Mouse (Mus musculus) right cerebral cortex, adult 18-20 months (tissue): ENCODE measurements at regions not wholly inside any gene's neighbourhood (a gene's known extent, or its start where the extent isn't known, plus 50 kb on each side); places are given as distances from the start of the nearest gene placed in this dataset.
A peak's percentile ranks its signal among the peaks of the same experiment; 100 is the strongest.

Experiments used
- DNase-seq: peaks from one replicate; pipeline ENCODE4 v3.0.0; 2022; ENCODE audit warnings: mixed read lengths

DNA sequence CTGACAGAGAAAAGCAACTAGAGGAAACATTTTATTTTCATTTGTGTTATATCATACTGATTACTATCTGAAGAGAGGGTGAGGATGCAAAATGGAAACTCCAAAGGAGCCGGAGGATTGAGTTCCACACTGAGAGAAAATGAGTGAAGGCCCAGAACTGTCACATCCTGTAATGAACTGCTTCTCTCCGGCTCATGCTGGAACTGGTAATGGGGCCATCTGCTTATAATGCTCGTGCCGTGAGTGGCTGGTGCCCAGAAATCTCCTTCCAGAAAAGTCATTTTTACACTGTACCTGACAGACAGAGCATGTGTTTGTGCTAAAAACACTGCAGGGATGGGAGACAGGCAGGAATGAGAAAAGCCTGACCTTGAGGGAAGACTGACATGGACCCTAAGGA is 483.5 kb upstream of the Pkdcc start:
- DNase-seq = peak; percentile 3

DNA sequence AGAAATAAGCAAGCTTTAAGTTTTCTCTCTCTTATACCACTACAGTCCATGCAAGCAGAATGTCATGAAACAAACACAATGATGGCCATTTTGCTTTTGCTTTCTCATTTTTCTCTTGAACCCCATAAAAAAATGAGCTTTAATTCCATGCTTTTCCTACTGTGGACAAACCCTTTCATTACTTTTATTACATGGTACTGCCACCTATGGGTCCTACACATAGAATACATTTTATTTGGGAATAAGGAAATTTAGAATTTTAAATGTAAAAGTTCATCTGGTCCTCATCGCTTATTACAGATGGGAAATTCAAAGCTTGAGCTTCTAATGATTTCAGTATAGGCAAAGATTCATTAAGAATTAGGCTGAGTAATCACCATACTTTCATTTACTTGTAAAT is 472.6 kb upstream of the Pkdcc start:
- DNase-seq = no peak

DNA sequence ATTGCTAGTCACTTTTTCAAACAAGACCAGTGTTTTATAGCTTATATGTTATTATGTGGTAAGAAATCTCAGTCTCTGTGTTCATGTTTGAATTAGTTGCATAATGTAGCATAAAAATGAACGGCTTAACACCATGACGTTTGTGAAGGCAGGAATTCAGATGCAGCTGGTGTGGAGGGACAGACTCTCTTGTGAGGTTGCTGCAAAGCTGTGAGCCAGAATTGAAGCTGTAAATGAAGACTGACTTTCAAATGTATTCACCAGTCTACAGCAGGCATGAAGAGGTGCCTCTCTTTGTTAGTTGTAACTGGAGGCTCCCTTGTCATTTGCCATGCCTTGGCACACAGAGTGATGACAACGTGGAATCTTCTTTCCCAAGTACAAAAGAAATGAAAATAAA is 457.7 kb upstream of the Pkdcc start:
- peak; percentile 11 for DNase-seq

DNA sequence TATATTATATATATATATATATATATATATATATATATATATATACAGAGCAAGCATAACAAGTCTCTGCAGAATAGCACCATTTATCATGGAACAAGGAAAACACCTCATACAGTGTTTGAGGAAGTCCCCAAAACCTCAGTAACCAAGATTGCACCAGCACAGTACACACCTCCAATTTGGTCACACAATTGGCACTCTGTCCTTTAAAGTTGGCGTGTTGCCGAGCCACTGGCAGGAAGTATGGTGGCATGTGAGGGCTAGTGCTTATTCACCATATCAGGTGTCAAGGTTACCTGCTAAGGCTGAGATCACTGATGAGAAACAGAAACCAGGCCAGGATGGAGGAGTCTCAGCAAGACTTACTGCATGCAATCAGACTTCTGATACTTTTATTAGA is 436.0 kb upstream of the Pkdcc start:
- DNase-seq = no peak

DNA sequence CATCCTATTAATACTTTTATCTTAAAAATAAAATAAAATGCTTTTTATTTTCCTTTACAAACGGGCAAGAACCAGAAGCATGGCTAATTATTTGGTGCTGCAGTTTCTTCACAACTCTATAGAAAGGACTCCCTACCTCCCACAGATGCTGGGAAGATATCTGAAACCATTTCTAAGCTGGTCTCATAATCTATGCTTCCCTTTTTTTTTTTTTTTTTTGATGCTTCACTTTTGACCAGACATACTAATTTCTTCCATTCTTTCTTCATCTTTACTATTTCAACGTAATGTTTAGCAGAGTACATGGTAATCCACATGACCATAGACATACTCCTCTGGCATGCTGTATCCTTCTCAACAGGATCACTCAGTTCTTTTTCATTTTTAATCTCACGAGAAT is 393.0 kb upstream of the Pkdcc start:
- no peak for DNase-seq

DNA sequence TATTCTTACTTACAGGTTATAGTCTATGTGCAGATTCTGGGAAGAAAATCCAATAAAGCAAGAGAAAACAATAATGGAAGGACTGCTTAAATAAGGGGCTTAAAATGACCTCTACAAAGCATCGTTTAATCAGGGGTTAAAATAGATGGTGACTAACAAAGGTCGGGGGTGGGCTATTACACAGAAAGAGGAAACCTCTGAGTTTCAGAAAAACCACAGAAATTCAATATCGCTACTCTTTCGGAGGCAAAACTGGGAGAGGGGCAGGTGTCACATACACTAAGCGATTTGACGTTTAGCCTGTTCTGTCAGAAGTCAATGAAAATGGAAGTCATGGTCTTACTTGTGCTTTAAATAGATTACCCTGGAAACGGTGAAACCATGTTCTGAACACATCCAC is 391.0 kb upstream of the Pkdcc start:
- DNase-seq = no peak

DNA sequence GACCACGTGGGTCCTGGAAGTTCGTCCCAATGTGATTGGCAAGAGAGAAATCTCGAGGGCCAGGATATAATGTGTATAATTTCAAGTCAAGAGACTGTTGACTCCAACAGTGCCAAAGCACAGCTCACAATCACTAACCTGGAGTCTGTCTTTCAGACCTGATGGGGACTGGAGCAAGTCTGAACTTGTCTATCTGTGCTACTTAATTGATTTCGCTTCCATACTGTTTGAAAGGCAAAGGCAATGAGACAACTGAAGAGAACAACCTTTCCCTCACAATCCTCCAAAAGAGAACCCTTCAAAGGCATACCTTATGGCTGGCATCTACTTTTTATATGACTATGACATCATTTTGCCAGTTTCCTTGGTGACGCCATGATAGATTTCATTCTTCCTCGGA is 390.5 kb upstream of the Pkdcc start:
- DNase-seq = no peak

DNA sequence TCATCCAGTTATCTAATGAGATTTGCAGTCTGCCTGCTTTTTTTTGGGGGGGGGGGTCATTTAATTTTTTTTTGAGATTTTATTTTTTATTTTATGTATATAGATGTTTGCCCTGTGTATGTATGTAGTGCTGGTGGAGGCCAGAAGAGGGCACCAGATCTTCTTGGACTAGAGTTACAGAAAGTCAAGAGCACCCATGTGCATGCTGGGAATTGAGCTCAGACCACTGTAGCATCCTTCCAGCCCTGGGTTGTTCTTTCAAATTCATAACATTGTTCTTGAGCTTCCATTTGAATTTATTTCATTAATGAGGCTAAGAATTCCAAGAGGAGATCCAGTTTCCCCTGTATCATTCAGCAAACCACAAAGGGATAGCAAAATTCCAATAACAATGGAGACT is 387.9 kb upstream of the Pkdcc start:
- DNase-seq = no peak

DNA sequence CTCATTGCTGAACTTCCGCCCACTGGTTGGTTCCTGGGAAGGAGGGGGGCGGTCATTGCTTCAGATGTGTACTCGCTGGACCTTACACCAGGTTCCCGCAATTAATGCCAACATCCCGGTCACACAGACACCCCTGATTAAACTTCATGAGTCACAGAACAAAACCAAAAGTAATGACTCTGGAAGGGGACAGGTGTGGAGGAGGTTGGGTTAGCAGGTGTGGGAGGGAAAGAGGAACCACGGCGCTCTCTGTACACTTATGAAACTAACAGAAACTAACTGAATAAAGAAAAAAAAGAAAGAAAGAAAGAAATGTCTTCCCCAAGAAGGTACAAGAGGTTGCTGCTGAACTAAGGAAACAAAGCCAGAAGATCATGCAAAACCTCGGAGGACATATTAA is 387.3 kb upstream of the Pkdcc start:
- no peak for DNase-seq

DNA sequence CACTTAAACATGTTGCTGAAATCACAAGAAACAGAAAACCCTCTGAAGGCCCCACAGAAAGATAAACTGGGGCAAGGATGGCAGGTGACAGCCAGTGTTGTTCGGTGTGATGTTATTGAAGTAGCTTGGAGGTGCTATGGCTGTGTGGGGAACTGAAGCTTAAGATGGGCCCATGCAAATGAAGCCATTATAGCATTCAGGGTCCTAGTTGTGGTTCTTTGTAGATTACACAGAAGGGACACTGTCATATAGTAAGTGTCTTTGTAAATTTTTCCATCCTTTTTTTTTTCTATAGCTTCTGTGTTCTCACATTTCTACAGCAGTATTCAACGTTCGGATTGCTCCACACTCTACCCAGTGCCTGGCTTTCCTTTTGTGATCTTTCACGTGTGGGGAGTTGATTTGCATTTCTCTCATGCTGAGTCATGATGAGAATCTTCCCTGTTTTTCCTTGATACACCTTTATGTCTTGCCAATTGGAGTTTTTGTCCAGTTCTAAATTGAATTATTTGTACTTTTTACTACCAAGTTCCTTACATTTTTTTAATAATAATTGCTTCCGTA is 386.6 kb upstream of the Pkdcc start:
- no peak for DNase-seq

DNA sequence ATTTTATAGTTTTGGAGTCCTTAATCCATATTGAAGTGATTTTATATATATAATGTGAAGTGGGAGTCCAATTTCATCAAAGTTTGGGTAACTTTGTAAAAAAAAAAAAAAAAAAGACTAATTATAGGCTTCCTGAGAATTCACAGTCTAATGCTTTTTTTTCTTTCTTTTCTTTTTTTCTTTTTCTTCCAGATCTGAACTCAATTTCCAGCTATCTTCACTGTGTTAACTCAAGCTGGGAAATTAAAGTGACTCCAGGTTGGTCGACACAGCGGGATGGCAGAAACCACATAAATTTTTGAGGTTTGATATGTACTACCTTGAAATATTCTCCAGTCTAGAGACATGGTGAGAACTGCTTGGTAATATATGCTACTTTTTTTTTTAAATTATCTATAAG is 385.7 kb upstream of the Pkdcc start:
- no peak for DNase-seq

DNA sequence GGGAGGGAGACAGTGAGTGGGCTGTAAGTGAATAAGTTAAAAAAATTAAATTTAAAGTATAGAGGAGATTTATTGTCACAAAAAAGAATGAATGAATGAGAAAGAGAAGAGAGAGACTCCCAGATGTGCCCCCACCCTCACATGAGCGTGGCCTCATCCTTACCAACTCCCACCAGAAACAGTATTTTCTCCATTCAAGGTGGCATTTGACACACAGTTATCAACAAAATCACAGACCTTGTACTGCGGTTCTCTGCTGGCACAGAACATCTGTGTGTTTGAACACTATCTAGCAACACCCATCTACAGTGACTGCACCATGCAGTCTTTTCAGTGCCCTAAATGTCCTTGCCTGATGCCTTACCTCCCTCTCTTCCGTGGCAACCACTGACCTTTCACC is 380.9 kb upstream of the Pkdcc start:
- DNase-seq = no peak

DNA sequence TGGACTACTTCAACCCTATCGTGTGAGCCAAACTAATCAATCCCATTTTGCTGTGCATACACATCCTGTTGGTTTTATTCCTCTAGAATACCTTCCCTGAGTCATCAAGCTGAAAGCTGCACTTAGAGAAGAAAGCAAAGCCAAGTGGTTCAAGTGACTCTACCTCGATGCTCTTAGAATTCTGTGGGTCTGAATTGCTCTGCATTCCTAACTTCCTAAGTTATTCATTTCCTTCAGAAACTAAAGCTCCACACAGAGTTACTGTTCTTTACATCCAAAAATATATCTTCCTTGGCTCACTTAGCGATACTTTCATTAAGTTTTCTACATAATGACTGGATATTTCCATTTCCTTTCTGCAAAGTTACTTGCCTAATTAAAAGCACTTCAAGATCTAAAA is 379.0 kb upstream of the Pkdcc start:
- no peak for DNase-seq

DNA sequence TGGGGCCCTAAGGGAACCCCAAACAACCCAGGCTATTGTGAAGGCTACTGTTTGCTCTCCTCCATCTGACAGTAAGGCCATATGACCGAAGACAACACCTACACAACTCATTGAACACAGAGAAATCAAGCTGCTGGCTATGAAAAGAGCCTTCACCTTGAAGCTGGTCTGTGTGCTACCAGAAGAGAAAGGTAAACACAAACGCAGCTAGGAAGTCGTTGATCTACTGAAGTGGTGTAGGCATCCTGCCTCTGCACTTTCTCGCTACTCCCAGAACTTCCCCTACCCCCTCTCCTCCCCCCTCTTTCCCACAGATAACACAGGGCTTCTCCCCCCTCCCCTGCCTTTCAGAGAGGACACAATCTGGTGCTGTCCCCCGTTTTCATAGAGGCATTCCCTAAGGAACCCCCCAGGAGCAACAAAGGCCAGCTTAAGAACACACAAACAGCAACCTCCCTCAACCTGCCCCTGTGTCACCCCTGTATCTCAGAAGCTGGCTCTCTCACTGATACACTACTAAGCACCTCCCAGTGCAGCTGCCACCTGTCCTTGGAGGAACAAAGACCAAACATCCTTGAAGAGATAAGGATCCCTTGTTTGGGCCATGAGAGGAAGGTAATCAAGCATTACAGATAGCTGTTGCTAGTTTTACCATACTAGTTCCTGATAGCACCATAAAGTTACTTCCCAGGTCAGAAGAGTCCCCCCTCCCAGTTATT is 368.2 kb upstream of the Pkdcc start:
- no peak for DNase-seq

DNA sequence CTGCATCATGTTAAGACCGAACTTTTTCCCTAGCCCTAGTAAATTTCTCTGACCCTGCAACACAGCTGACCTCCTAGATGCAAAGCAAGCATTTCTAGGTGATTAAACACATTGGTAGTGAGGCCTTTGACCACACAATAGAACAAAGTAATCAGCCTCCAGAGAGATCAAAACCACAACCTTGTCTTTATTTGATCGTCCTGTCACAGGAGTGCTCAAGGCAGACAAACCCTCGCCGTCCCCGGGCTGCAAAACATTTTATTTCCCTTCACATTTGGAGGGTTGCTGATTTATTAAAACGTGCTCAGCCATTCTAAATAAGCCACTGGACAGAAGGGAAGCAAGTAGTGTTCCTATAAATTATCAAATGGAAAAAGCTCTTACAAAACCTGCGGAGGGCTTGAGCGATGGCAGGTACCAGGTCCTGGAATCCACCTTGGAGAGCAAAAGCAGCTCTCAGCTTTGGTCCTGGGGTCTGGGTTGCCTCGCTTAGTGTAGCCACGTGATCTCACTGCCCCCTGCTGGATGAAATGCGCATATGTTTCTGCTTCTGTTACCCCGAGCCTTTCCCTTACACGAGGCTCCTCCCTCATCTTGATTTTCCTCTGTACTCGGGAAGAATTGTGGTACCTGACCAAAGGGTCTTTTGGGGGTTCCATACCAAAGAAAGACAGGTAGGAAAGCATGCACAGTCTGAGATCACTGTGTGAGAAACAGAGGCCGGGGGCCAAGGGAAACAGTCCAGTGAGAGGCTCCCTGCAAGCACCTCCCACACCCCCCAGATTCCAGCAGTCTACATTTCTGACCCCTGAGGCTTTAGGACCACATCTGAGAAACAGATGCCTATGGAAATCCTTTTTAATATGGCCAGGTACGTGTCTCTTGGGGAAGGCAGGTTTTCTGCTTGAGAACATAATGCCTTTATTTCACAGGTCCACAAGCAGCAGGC is 357.6 kb upstream of the Pkdcc start:
- DNase-seq = peak; percentile 84

DNA sequence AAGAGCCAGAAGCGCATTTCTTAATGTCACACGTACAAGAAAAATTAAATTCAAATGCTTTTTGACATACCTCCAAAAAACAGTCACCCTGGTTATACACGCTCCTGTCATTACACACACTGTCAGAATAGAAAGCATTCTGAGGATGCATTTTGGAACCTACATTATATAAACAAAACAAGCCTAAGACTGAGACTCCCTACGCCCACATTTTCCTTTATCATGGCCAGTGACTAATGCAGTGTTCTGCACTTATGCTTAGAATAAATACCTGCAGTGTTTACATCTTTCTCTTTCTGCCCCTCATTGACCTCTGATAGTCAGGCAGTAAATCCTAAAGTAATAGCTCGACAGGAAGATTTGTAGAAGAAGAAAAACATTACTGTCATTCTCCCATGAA is 354.7 kb upstream of the Pkdcc start:
- DNase-seq = peak; percentile 13

DNA sequence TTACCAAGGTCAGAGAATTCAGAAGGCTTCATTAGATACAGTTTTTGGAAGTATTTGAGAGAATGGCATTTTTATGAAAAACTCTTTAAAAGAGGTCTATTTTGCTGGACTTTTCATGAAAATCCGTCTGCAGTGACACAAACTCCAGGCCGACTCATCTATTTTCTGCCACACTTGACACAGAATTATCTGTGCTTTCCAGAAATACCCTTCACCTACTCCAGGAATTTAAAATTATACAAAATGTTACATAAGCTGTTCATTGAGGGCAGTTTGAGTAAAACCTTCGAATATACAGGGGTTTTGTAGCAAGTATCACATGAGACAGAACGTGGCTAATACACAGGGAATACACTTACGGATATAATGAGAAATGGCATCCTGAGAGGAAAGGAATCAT is 354.1 kb upstream of the Pkdcc start:
- peak; percentile 15 for DNase-seq

DNA sequence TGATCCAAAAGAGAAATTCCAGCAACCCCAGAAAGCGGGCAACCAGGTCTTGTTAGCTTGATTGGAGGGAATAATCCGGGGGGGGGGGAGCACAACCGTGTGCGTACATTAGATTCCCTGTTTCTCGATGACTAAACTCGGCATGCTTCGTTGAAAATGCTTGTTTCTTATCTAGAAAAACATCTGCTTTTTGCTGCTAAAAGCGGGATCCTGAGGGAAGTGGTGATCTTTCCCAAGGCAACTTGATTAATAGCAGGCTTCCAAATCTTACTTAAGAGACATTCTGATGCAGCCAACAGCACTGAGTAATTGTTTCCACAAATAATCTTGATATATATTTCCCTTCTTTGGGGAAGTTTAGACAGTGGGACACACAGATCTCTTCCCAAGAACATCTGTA is 338.0 kb upstream of the Pkdcc start:
- DNase-seq = no peak

DNA sequence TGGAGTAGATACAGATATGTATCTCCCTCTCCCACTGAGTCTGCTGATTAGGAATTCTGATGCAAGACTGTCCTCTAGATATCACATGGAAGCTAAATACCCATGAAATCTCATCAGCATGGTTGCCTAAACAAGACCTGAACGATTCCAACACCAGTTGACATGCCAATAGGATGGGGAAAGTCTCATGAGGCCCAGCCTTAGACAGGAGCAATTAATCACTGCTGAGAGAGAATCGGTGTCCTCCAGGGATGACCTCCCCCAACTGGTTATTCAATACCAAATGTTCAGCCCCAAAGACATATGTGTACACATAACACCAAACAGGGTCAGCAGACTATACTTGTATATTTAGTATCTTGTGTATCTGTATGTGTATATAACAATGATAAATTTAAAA is 314.5 kb upstream of the Pkdcc start:
- DNase-seq = no peak

DNA sequence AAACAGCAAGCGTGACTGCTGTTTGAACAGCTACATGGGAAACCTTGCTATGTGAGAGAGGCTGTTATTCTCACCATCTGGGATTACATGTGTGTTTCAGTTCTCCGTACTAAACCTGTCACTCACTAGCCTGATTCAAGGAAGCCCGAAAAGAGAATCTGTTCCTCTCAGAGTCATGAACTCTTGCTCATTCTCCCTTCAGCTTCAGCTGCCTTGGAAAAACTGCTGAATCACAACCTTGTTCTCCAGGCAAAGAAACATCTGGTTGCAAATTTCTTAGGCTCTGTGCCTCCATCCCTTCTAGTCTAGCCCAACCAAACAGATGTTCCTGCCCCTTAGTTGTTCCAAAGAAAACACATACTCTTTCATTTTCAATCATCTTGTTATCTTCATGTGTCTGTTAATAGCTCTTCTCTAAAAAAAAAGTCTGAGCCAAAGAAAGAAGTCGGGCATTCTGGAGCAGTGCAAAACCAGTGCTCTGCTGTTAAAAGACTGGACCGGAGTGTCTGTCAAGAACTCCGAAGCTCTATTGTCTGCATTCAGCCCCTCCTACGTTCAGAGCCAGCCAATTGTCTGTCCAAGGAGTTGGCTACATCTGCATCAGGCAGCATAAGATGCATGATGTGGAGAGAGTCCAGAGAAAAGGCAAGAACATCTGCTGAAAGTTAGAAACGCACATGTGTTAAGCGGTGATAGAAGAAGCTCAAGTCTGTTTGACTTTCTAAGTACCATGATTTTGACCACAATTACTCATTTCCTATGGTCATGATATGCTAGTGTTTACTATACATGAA is 313.8 kb upstream of the Pkdcc start:
- DNase-seq = no peak

DNA sequence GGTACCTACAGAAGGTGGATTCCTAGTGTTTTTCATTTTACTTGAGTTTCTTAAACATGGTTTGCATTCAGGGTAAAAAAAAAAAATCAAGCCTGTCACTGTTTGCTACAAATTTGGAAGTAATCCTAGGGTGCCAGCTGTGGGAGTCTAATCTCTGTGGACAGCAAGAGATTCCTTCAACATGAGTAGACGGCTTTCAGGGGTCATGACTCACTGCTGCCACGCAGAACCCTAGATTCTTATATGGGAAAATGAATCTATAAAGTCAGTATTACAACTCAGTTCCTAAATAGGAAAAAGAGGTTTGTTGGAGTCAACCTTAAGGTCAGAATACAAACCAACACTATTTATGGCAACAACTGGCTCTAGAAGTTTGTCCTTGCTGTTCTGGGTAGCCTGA is 310.1 kb upstream of the Pkdcc start:
- no peak for DNase-seq

DNA sequence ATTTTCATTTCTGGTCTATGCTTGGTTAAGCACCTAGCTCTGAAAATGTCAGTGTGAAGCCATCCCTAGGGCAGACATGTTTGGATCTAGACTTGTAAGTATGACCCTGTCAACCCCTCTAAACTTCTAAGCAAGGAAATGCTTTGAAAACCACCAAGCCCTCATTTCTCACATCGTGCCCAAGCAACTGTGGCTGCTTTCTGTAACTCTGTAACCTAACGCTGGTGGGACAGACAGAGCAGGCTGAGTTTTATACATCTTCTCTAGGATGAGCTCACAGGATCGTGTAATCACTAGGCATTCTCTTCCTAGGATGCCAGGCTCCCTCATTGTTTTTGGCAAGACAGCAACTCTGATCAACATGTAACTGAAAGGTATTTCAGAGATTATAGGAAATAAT is 309.6 kb upstream of the Pkdcc start:
- no peak for DNase-seq

DNA sequence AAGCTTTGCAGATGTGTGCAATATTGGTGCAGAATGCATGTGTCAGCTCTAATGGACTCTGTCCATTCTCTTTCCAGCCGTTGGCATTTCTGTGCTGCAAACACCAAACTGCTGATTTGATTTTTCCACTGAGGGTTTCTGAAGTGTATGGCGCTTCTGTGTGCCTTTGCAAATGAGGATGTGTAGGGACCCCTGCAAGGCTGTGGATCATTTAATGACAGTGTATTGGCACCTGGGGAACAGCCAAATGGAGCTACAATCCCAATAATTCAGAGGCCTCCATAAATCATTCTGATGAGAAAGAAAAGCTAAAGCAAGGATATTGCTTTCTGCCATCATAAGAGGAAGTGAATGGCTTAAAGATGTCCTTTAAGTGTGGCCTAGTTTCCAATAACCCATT is 305.9 kb upstream of the Pkdcc start:
- no peak for DNase-seq
